Mouse (Mus musculus) spleen, adult 2 months (tissue): ENCODE measurements around the gene Dhfr.

ENCODE experiments used
- CTCF ChIP-seq: fragments of 200-500 bp; IDR thresholded peaks from 2 replicates; pipeline ENCODE4 v1.5.1; 2011; ENCODE audit warnings: mild to moderate bottlenecking, inconsistent platforms; ENCODE audit not compliant: insufficient read depth, insufficient read length, insufficient replicate concordance; ENCODE audit errors: extremely low read depth
- POLR2A ChIP-seq: fragments of 200-500 bp; IDR thresholded peaks from 2 replicates; pipeline ENCODE4 v1.6.1; 2011; ENCODE audit warnings: low read depth, low read length, inconsistent platforms

DNA sequence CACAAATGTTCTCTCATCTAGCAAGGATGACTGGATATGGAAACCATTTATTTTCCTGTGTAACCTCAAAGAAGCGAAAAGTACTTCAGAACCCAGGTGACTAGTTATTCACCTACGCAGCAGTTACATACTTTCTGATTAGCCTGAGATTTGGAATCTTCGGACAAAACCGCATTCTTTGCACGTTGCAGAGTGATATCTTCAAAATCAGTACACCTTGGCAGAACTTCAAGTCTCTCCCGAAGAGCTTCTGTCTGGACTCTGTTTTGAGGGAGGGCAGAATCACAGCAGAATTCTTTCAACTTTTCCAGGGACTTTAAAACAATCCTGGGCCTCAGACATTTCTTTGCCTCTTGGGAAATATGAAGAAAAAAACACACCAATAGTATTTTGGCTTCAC, 3.4 kb upstream of the Dhfr start:
- no peak for TF ChIP-seq CTCF
- TF ChIP-seq POLR2A, result no peak
